Mouse (Mus musculus) liver, postnatal 0 days (tissue): ENCODE measurements around the gene E2f6. TPM values are rescaled to one million over a fixed set of nuclear protein-coding genes. Genes with fewer than 3 reads are reported as not detected.

Experiments
- ATAC-seq: fragments of 200-750 bp; cut with Nextera tagmentation; 2 replicates; pipeline ENCODE4 v1.8.0; 2017; ENCODE audit warnings: mild to moderate bottlenecking, moderate library complexity
- DNase-seq: peaks from one replicate; pipeline ENCODE4 v3.0.0-alpha.2; 2016
- H3K27ac ChIP-seq: fragments of 300-500 bp; sonication (generic); 2 replicates; pipeline ENCODE4 v1.5.1; 2014; ENCODE audit warnings: antibody characterized with exemption, moderate library complexity, mild to moderate bottlenecking, low read depth
- H3K27me3 ChIP-seq: fragments of 300-500 bp; sonication (generic); 2 replicates; pipeline ENCODE4 v1.6.1; 2014; ENCODE audit warnings: low read length, control low read depth, mixed read lengths; ENCODE audit not compliant: insufficient read depth
- H3K36me3 ChIP-seq: fragments of 300-500 bp; sonication (generic); replicated peaks from 2 replicates; pipeline ENCODE4 v1.6.1; 2014; ENCODE audit warnings: mild to moderate bottlenecking, control low read depth, low read length, moderate library complexity, mixed read lengths; ENCODE audit not compliant: insufficient read depth
- H3K4me1 ChIP-seq: fragments of 300-500 bp; sonication (generic); 2 replicates; pipeline ENCODE4 v1.6.1; 2014; ENCODE audit warnings: antibody characterized with exemption, mild to moderate bottlenecking, control low read depth; ENCODE audit not compliant: insufficient read depth
- H3K4me2 ChIP-seq: fragments of 300-500 bp; sonication (generic); 2 replicates; pipeline ENCODE4 v1.6.1; 2014; ENCODE audit warnings: low read depth, mild to moderate bottlenecking, low read length, moderate library complexity, mixed read lengths
- H3K4me3 ChIP-seq: fragments of 300-500 bp; sonication (generic); 2 replicates; pipeline ENCODE4 v1.5.1; 2014; ENCODE audit warnings: low read depth, low read length
- H3K9ac ChIP-seq: fragments of 300-500 bp; sonication (generic); replicated peaks from 2 replicates; pipeline ENCODE4 v1.6.1; 2014; ENCODE audit warnings: mild to moderate bottlenecking, moderate library complexity
- H3K9me3 ChIP-seq: fragments of 300-500 bp; sonication (generic); 2 replicates; pipeline ENCODE4 v1.6.1; 2016; ENCODE audit warnings: mild to moderate bottlenecking, control low read depth, low read length, mixed read lengths
- CTCF ChIP-seq: sonication (generic); IDR thresholded peaks from 2 replicates; pipeline ENCODE4 v1.5.1; 2016; ENCODE audit warnings: antibody characterized with exemption, low read depth
- EP300 ChIP-seq: IDR thresholded peaks from 2 replicates; pipeline ENCODE4 v1.6.1; 2016; ENCODE audit warnings: antibody characterized with exemption, low read depth, mild to moderate bottlenecking
- WGBS: fragments of 180-500 bp; shearing (Covaris S2); extraction: QIAGEN DNeasy Blood & Tissue Kit; methylation state at CpG from one replicate; pipeline ENCODE4 v1.1.7; 2014; ENCODE audit not compliant: insufficient replicate concordance; 5-methylcytosine and 5-hydroxymethylcytosine counted together
- polyA plus RNA-seq: library from polyadenylated mRNA; unstranded; fragments of >200 nt; fragmentation: Nextera tagmentation; extraction: Ambion mirVana; gene quantifications from 2 replicates; pipeline ENCODE4 v1.2.1, GENCODE M21; 2015

Gene E2f6
- polyA plus RNA-seq, 1 experiment from 2014 or later, result 9.0 TPM

GRCm38 (mm10) chr12:16768711-16769110 lies 42.1 kb upstream of the E2f6 start:
- H3K9me3 ChIP-seq, result no peaks in the 10 kb centered on the region
- H3K27me3 ChIP-seq, result no peaks in the 10 kb centered on the region
- no peak for TF ChIP-seq CTCF
- no peak for TF ChIP-seq EP300
- H3K27ac ChIP-seq, result no peak overlapping the region
- DNase-seq (no peak), ATAC-seq (no peak)
- no peak overlapping the region for H3K9ac ChIP-seq
- H3K4me3 ChIP-seq, result no peak overlapping the region
- H3K4me2 ChIP-seq, result no peak overlapping the region
- no peaks in the 10 kb centered on the region for H3K4me1 ChIP-seq
- no peaks in the 10 kb centered on the region for H3K36me3 ChIP-seq
- 49% methylated on average over 2 of the region's 2 CpGs for WGBS

- TF ChIP-seq CTCF (no peak), EP300 (no peak)
- H3K4me2 ChIP-seq, result no peak overlapping the region
- H3K27ac ChIP-seq, result no peak overlapping the region
- H3K4me1 ChIP-seq, result no peaks in the 10 kb centered on the region
- no peaks in the 10 kb centered on the region for H3K27me3 ChIP-seq
- ATAC-seq, result peak; percentile 68
- 61% methylated on average over 6 of the region's 6 CpGs for WGBS
- H3K9me3 ChIP-seq, result no peaks in the 10 kb centered on the region
- no peak for DNase-seq
- no peaks in the 10 kb centered on the region for H3K36me3 ChIP-seq
- no peak overlapping the region for H3K9ac ChIP-seq
- H3K4me3 ChIP-seq, result no peak overlapping the region
Observed at GRCm38 (mm10) chr12:16769601-16770165, 41.1 kb upstream of the E2f6 start.

- TF ChIP-seq EP300 (no peak), CTCF (no peak)
- Histone ChIP-seq H3K4me3 (no peak overlapping the region), H3K9me3 (no peaks in the 10 kb centered on the region), H3K36me3 (no peaks in the 10 kb centered on the region), H3K27ac (no peak overlapping the region), H3K4me1 (peaks cover 8% of the 10 kb centered on the region), H3K9ac (no peak overlapping the region), H3K27me3 (no peaks in the 10 kb centered on the region), H3K4me2 (no peak overlapping the region)
- ATAC-seq, result no peak
- no peak for DNase-seq
- WGBS, result 80% methylated on average over 4 of the region's 4 CpGs
Observed at GRCm38 (mm10) chr12:16774605-16775004, 36.2 kb upstream of the E2f6 start.

- no peak overlapping the region for H3K4me3 ChIP-seq
- no peak for DNase-seq
- H3K27me3 ChIP-seq, result no peaks in the 10 kb centered on the region
- H3K4me2 ChIP-seq, result no peak overlapping the region
- 58% methylated on average over 3 of the region's 3 CpGs for WGBS
- no peak overlapping the region for H3K9ac ChIP-seq
- no peak overlapping the region for H3K27ac ChIP-seq
- no peak for TF ChIP-seq EP300
- TF ChIP-seq CTCF, result no peak
- peaks cover 8% of the 10 kb centered on the region for H3K4me1 ChIP-seq
- no peaks in the 10 kb centered on the region for H3K36me3 ChIP-seq
- no peaks in the 10 kb centered on the region for H3K9me3 ChIP-seq
- ATAC-seq, result no peak
Observed at GRCm38 (mm10) chr12:16775351-16775750, 35.4 kb upstream of the E2f6 start.

GRCm38 (mm10) chr12:16778523-16778922 lies 32.2 kb upstream of the E2f6 start:
- no peaks in the 10 kb centered on the region for H3K9me3 ChIP-seq
- no peak for DNase-seq
- ATAC-seq, result no peak
- H3K4me1 ChIP-seq, result peaks cover 8% of the 10 kb centered on the region
- H3K4me2 ChIP-seq, result no peak overlapping the region
- no peak overlapping the region for H3K27ac ChIP-seq
- TF ChIP-seq EP300 (no peak), CTCF (no peak)
- H3K9ac ChIP-seq, result no peak overlapping the region
- WGBS, result 63% methylated on average over 5 of the region's 5 CpGs
- no peaks in the 10 kb centered on the region for H3K36me3 ChIP-seq
- no peaks in the 10 kb centered on the region for H3K27me3 ChIP-seq
- no peak overlapping the region for H3K4me3 ChIP-seq

- H3K36me3 ChIP-seq, result no peaks in the 10 kb centered on the region
- 46% methylated on average over 2 of the region's 2 CpGs for WGBS
- H3K4me2 ChIP-seq, result no peak overlapping the region
- ATAC-seq (no peak), DNase-seq (no peak)
- H3K9ac ChIP-seq, result no peak overlapping the region
- H3K27ac ChIP-seq, result no peak overlapping the region
- H3K4me3 ChIP-seq, result no peak overlapping the region
- TF ChIP-seq EP300 (no peak), CTCF (no peak)
- H3K9me3 ChIP-seq, result no peaks in the 10 kb centered on the region
- H3K27me3 ChIP-seq, result no peaks in the 10 kb centered on the region
- H3K4me1 ChIP-seq, result peaks cover 8% of the 10 kb centered on the region
Observed at GRCm38 (mm10) chr12:16779165-16779564, 31.6 kb upstream of the E2f6 start.

GRCm38 (mm10) chr12:16780320-16780719 lies 30.4 kb upstream of the E2f6 start:
- Histone ChIP-seq H3K4me3 (no peak overlapping the region), H3K27ac (no peak overlapping the region), H3K4me2 (no peak overlapping the region), H3K27me3 (no peaks in the 10 kb centered on the region), H3K4me1 (peaks cover 8% of the 10 kb centered on the region), H3K9ac (no peak overlapping the region), H3K9me3 (no peaks in the 10 kb centered on the region), H3K36me3 (no peaks in the 10 kb centered on the region)
- 80% methylated on average over 3 of the region's 3 CpGs for WGBS
- TF ChIP-seq EP300, result no peak
- no peak for TF ChIP-seq CTCF
- ATAC-seq (no peak), DNase-seq (no peak)
